Mouse (Mus musculus) intestine, embryonic 14.5 days (tissue): Measurements from ENCODE around the gene Speer4d. TPM values are rescaled to one million over a fixed set of nuclear protein-coding genes. Genes with fewer than 3 reads are reported as not detected.
A peak's percentile ranks its signal among the peaks of the same experiment; 100 is the strongest.
"Not testable (repeated sequence)": the region's sequence is repeated elsewhere in the genome, so short reads cannot be mapped to it uniquely, and the experiment has no call there.

ENCODE experiments used
- ATAC-seq: fragments of 200-750 bp; cut with Nextera tagmentation; replicated peaks from 2 replicates; pipeline ENCODE4 v1.8.0; 2017; ENCODE audit warnings: low read depth, moderate number of reproducible peaks, moderate TSS enrichment, moderate library complexity; ENCODE audit not compliant: low FRiP score, low TSS enrichment
- DNase-seq: peaks from one replicate; pipeline ENCODE4 v3.0.0-alpha.2; 2018; ENCODE audit warnings: low spot score
- H3K27ac ChIP-seq: fragments of 300-500 bp; sonication (generic); 2 replicates; pipeline ENCODE4 v1.5.1; 2014; ENCODE audit warnings: low read depth, mild to moderate bottlenecking, control low read depth
- H3K27me3 ChIP-seq: fragments of 300-500 bp; sonication (generic); replicated peaks from 2 replicates; pipeline ENCODE4 v1.6.1; 2014; ENCODE audit warnings: low read length, control low read depth; ENCODE audit not compliant: control insufficient read depth, insufficient read depth
- H3K36me3 ChIP-seq: fragments of 300-500 bp; sonication (generic); 2 replicates; pipeline ENCODE4 v1.6.1; 2014; ENCODE audit warnings: low read length, control low read depth; ENCODE audit not compliant: control insufficient read depth, insufficient read depth
- H3K4me1 ChIP-seq: fragments of 300-500 bp; sonication (generic); replicated peaks from 2 replicates; pipeline ENCODE4 v1.6.1; 2014; ENCODE audit warnings: low read length, control low read depth, mixed read lengths; ENCODE audit not compliant: control insufficient read depth, insufficient read depth
- H3K4me2 ChIP-seq: fragments of 300-500 bp; sonication (generic); 2 replicates; pipeline ENCODE4 v1.6.1; 2014; ENCODE audit warnings: low read length
- H3K4me3 ChIP-seq: fragments of 300-500 bp; sonication (generic); 2 replicates; pipeline ENCODE4 v1.5.1; 2014; ENCODE audit warnings: low read depth, low read length, control low read depth, mixed read lengths
- H3K9ac ChIP-seq: fragments of 300-500 bp; sonication (generic); 2 replicates; pipeline ENCODE4 v1.6.1; 2014; ENCODE audit warnings: mild to moderate bottlenecking, low read length
- H3K9me3 ChIP-seq: fragments of 300-500 bp; sonication (generic); 2 replicates; pipeline ENCODE4 v1.6.1; 2016; ENCODE audit warnings: low read length, control low read depth; ENCODE audit not compliant: control insufficient read depth
- WGBS: fragments of 180-500 bp; shearing (Covaris S2); extraction: QIAGEN DNeasy Blood & Tissue Kit; methylation state at CpG from one replicate; pipeline ENCODE4 v1.1.7; 2014; 5-methylcytosine and 5-hydroxymethylcytosine counted together
- polyA plus RNA-seq: library from polyadenylated mRNA; unstranded; fragments of >200 nt; fragmentation: Nextera tagmentation; extraction: Ambion mirVana; gene quantifications from 2 replicates; pipeline ENCODE4 v1.2.1, GENCODE M21; 2014

The Speer4d gene
- polyA plus RNA-seq, 1 experiment from 2014 or later: not detected

GRCm38 (mm10) chr5:15630068-15630467, 11.2 kb downstream of the Speer4d start:
- H3K9me3 ChIP-seq, ATAC-seq, H3K4me1 ChIP-seq, H3K36me3 ChIP-seq, H3K4me3 ChIP-seq, DNase-seq, H3K27ac ChIP-seq, H3K4me2 ChIP-seq, H3K27me3 ChIP-seq, H3K9ac ChIP-seq: not testable (repeated sequence)
- WGBS: 36% methylated on average over 5 of the region's 5 CpGs

- not testable (repeated sequence) for H3K36me3 ChIP-seq, H3K9ac ChIP-seq, H3K4me1 ChIP-seq, H3K27me3 ChIP-seq, H3K9me3 ChIP-seq, H3K4me2 ChIP-seq, H3K27ac ChIP-seq, H3K4me3 ChIP-seq
- 61% methylated on average over 2 of the region's 2 CpGs for WGBS
- 0 out of 2 replicates have a peak, but pooled peaks have one; percentile 50 for ATAC-seq
- DNase-seq: peak; percentile 50
Observed at GRCm38 (mm10) chr5:15637637-15638036, 18.8 kb downstream of the Speer4d start.

- not testable (repeated sequence) for H3K27ac ChIP-seq, H3K36me3 ChIP-seq, H3K4me1 ChIP-seq, DNase-seq, ATAC-seq, H3K9me3 ChIP-seq, H3K9ac ChIP-seq, H3K27me3 ChIP-seq, H3K4me3 ChIP-seq, H3K4me2 ChIP-seq
- 26% methylated on average over 6 of the region's 6 CpGs for WGBS
Observed at GRCm38 (mm10) chr5:15645707-15646106, 26.8 kb downstream of the Speer4d start.

- DNase-seq: peak; percentile 41
- not testable (repeated sequence) for H3K4me3 ChIP-seq, H3K9ac ChIP-seq, H3K4me2 ChIP-seq, H3K27ac ChIP-seq, H3K4me1 ChIP-seq, H3K27me3 ChIP-seq, H3K9me3 ChIP-seq, ATAC-seq, H3K36me3 ChIP-seq
- WGBS: 74% methylated on average over 2 of the region's 2 CpGs
Observed at GRCm38 (mm10) chr5:15652334-15652733, 33.5 kb downstream of the Speer4d start.

GRCm38 (mm10) chr5:15656959-15657358, 38.1 kb downstream of the Speer4d start, which contains the start of gene 4930572O03Rik:
4930572O03Rik (minus strand) TSS chr5:15657059.
- H3K4me1 ChIP-seq, H3K27ac ChIP-seq, H3K4me2 ChIP-seq, H3K36me3 ChIP-seq, H3K27me3 ChIP-seq, H3K4me3 ChIP-seq, H3K9me3 ChIP-seq, H3K9ac ChIP-seq, ATAC-seq, DNase-seq: not testable (repeated sequence)
- whole genome bisulfite sequencing: 87% methylated on average over 1 of the region's 1 CpGs

GRCm38 (mm10) chr5:15663847-15664246, 45.0 kb downstream of the Speer4d start:
- not testable (repeated sequence) for H3K4me1 ChIP-seq, H3K36me3 ChIP-seq, H3K4me3 ChIP-seq, ATAC-seq, H3K9me3 ChIP-seq, H3K4me2 ChIP-seq, H3K9ac ChIP-seq, H3K27me3 ChIP-seq, H3K27ac ChIP-seq, DNase-seq
- WGBS: 75% methylated on average over 7 of the region's 7 CpGs

- not testable (repeated sequence) for H3K27me3 ChIP-seq, ATAC-seq, H3K9ac ChIP-seq, H3K4me1 ChIP-seq, H3K36me3 ChIP-seq, H3K4me2 ChIP-seq, DNase-seq, H3K9me3 ChIP-seq, H3K27ac ChIP-seq, H3K4me3 ChIP-seq
- 86% methylated on average over 7 of the region's 18 CpGs for WGBS
Observed at GRCm38 (mm10) chr5:15670789-15671188, 51.9 kb downstream of the Speer4d start.

Other genes starting within 250 kb of the Speer4d start
- 0.15 TPM in 1 of 2 replicates, not detected in the other for gene Gm21149, start 142.5 kb upstream of the Speer4d start, polyA plus RNA-seq
- gene Gm21190, start 89.8 kb upstream of the Speer4d start, polyA plus RNA-seq: 0.30 TPM in 1 of 2 replicates, not detected in the other
- 0.34 and 0.63 TPM in 2 replicates for gene Gm21083, start 41.7 kb upstream of the Speer4d start, polyA plus RNA-seq
- not detected in 2 replicates for gene 4930572O03Rik, start 38.0 kb downstream of the Speer4d start, polyA plus RNA-seq
- gene Speer4c, start 95.2 kb downstream of the Speer4d start, polyA plus RNA-seq: not detected in 2 replicates